Mouse (Mus musculus) erythroid progenitor cell, adult 5-6 weeks (primary cell): Measurements from ENCODE around the gene Txk. TPM values are rescaled to one million over a fixed set of nuclear protein-coding genes. Genes with fewer than 3 reads are reported as not detected.

Source experiments
- ATAC-seq: replicated peaks from 2 replicates; pipeline ENCODE4 v1.8.0; 2016; ENCODE audit warnings: moderate number of reproducible peaks, mild to moderate bottlenecking, moderate TSS enrichment, inconsistent platforms; ENCODE audit not compliant: poor library complexity, low FRiP score, severe bottlenecking
- total RNA-seq, 2 experiments: library from RNA; stranded (forward) in 1 of 2; stranded (reverse) in 1 of 2; fragments of 150-400 nt in 1 of 2; fragments of 186-747, 209-891 nt in 1 of 2; gene quantifications; 2 replicates each; pipeline versions ENCODE4 v1.2.3 to v1.2.4; 2015 to 2017; ENCODE audit warnings: low replicate concordance in 2 of 2

Gene Txk
- total RNA-seq, 2 experiments from 2014 or later = 5.9 TPM; not detected in 1

DNA sequence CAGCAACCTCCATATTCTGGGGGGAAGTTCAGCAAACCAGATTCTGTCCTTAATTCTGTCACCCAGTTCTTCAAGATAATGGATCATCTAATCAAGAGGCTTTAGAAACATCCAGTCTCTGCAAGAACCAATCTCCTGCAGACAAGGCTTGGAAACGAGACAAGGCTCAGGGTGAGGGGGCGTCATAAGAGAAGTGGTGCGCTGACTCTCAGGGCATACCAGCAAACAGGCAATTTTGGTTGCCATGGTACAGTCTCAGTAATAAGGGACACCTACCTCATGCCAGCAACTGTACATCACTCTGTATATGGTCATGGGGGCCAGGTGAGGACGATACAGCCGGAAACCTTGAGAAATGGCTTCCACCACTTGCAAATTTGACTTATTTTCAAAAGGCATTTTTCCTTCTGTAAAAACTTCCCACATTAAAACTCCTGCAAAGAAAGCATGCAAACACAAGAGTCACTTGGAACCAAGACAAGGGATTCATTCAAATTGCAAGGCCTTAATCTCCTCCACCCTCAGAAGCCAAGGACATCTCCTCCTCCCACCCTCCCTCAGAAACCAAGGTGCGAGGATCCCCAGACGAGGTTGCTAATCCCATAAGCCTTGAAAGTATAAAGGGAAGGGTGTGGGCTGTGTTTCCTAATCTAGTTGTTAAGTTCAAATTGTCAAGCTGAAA lies 53.6 kb downstream of the Txk start:
- ATAC-seq = no peak

DNA sequence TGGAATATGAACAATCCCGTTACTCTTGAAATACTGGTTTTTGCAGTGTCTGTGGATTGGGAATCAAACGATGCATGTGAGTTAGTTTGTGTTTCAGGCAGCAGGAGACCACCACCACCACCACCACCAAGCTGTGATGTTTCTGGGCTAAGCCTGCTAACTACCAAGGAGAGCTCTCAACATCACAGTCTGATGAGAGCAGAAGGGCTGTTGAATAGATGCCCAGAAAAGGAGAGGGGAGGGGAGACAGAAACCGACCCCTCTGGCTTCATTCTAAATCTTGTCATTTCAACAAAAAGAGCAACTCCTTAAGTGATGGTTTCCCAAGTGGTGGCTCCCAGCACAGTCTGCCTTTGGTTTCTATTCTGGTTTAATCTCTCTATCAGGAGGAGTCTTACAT lies 54.2 kb downstream of the Txk start:
- ATAC-seq = no peak

DNA sequence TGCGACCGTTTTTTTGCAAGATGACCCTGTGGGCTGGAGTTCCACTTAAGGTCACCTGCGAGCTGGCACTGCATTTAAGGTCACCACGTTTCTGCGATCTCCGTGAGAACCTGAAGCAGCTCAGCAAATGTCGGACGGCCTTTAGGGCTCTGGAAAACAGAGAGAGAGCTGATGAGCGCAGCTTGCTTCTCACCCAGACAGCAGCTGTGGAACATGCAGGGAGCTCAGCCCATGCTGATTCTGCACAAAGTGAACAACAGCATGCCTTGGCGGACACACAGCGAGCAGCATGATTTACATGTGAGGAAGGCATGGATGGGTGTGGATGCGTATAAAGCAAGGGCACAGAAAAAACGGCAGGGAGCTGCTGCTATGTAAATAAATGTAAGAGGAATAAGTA lies 56.1 kb downstream of the Txk start:
- no peak for ATAC-seq

DNA sequence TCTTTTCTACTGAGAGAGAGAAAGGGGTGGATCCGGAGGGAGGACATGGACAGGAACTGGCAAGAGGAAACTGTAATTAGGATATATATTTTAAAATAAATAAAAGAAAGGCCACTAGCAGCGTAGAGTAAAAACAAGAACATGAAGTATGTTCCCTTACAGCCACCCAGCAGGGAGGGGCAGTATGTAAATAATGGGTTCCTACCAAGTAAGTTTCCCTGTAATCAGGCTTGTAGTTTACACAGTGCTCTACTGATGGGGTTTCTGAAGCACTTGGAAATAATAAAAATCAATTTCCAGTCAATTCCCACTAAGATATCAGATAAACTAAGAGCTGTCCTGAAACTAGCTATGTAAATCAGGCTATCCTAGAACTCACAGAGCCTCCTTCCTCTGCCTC lies 57.9 kb downstream of the Txk start:
- ATAC-seq = no peak

- no peak for ATAC-seq
Measured at GRCm38 (mm10) chr5:72690516-72690915, 62.1 kb downstream of the Txk start.

DNA sequence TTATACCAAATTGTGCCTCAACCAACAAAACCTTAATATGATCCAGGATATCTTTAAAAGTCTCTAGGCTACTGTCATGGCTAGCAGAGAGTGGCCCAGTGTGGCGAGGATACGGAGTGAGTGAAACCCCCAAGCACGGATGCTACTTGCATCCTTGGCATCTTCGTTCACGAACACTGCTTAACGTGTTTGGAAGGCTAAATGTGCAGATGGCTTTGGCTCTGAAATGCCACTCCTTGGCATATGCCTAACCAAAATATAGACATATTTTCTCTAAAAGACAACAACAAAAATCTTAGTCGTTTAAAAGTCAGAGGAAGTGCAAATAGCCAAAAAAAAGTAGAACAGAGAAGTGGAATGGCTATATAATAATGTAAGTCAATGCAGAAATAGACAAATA lies 63.0 kb downstream of the Txk start:
- no peak for ATAC-seq

GRCm38 (mm10) chr5:72681451-72681850 lies 71.1 kb downstream of the Txk start:
- no peak for ATAC-seq

- no peak for ATAC-seq
Measured at GRCm38 (mm10) chr5:72674994-72675542, 77.5 kb downstream of the Txk start.

DNA sequence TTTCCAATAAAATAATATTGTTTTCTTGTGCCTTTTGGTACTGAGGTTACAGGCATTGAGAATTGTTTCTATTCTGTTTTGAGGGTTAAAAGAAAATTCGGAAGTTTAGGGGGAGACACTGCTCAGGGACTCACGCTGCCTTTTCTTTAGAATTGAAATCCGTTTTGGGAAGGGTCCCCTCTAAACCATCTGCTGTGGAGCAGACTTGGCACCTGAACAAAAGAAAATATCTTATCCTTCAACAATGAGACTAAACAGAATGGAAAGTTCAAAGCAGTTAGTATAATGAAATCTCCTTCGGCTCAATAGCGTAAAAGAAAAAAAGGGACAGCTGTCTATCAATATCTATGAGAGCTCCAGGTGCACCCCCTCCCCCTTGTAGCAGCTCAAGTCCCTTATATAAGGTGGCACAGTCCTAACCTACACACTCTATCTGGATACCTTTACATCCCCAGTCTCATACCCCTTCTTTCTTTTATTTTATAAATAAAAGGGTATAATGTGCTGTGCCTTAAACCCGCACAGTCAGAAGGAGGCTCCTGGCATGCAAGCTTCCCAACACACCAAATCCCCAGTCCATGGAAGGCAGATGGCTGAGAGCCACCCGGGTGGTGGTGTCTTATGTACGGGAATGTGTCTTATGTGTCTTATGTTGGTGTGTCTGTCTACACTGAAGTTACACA lies 81.4 kb downstream of the Txk start:
- ATAC-seq = no peak

DNA sequence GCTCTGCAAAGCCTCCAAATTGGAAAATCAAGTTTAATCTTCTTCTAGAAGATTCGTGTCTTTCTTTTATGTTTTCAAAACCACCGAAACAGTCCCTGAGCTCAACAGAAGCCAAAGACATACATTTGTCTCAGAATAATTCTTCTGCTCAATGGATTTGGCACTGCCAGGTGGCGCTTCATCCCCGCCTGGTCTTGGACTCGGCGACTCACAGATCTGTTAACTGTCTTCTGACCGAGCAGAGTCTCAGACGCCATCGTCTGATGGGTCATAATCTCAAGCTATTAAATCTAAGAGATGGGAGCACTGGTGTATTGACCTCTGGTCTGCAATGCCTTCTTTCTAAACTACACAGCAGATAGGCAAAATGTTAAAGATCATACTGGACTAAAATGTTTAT lies 84.2 kb downstream of the Txk start:
- ATAC-seq = no peak

DNA sequence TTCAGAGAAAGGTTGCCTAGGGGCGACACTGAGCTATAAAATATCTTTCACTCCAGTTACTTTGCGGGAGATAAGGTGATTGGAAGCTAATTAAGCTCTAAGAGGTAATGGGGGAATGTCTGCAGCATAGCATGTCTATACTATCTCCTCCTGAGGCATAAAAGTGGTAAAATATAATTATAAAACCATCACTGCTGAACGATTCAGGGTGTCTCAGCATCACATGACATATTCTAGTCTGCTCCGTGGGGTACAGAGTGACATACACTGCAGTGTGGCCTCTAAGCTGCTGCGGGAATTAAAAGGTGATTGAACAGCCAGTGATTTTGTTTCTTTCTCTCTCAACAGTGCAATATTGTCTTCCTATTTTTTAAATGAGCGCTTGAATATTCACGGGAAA lies 86.1 kb downstream of the Txk start:
- ATAC-seq = no peak

GRCm38 (mm10) chr5:72665281-72665680 lies 87.3 kb downstream of the Txk start:
- ATAC-seq = no peak

DNA sequence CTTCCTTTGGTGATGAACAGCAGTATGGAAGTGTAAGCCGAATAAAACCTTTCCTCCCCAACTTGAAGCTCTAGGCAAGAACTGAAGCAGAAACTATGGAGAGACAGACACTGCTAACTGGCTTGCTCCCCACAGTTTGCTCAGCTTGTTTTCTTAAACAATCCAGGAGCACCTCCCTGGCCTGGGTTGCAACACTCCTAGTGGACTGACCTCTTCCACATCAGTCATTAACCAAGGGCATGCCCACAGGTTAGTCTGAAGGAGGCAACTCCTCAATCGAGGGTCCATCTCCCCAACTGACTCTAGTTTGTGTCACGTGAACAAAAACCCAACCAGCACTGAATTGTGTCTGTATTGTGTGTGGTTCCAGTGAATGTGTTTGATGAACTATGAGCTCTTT lies 87.7 kb downstream of the Txk start:
- ATAC-seq = no peak

GRCm38 (mm10) chr5:72664126-72664525 lies 88.5 kb downstream of the Txk start:
- no peak for ATAC-seq

DNA sequence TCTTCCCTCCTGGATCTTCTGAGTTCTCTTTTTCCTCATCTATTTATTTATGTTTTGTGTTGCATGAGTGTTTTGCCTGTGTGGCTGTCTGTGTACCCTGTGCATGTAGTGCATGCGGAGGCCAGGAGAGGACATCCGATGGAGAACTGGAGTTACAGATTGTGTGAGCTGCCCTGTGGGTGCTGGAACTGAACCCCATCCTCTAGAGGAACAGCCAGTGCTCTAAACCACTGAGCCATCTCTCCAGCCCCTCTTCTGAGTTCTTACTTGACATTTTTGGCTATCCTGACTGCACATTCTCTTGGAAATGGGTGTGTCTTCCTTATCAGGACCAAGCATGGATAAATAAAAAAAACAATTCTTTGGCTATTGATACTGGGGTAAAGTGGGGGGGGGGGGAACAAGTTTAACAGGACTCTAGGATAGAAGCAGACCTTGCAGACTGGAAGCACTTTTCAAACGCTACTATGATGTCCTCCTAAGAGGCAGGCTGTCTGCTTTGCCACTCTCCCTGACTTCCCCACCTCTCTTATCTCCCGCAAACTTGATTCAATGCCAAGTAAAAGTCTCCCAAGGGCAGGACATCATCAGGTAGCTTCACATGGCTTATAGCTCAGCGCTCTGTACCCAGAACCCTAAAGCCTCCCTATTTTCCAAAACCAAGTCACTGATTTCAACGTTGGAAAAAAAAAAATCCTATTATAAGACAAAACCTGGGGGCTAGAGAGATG lies 91.4 kb downstream of the Txk start:
- ATAC-seq = no peak

DNA sequence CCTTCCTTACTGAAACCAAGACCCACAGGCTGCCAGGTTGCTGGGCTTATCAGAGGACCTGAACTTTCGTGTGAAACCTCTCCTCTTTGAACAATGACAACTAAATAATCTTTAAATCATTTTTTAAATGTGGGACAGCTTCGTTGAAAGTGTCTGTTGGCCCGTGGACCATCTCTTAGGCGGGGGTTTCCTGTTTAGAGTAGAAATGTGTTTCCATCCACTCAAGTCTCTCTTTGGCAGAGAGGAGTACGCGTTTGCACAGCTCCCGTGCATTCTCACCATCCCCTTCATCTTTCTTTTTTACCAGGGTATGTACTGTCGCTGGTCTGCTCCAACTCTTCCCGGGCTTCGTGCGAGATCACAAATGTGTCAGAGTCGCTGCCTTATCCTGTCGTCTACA lies 94.2 kb downstream of the Txk start:
- no peak for ATAC-seq

DNA sequence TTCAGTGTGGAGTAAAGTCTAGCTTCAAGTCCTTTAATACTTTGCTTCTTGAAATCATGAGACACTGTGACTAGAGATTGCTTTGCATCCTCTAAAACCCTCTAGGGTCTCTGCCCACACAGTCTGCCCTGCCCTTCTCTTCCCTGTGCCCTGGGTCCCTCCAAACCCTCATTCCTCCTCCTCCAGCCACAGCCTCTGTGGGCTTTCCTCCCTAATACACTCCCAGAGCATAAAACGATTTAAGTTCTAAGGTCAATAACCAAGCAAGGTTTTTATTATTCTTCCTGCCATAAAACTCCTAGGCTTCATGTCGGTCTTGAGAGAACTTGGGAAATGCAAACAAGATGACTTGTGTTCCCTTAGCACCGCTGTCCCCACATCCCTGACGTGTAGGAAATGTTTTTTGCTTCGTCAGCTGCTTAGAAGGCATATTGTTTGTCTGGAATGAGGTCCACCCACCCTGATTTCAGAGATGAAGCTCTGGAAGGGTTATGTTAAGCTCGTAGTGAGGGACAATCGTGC lies 96.2 kb downstream of the Txk start:
- no peak for ATAC-seq

DNA sequence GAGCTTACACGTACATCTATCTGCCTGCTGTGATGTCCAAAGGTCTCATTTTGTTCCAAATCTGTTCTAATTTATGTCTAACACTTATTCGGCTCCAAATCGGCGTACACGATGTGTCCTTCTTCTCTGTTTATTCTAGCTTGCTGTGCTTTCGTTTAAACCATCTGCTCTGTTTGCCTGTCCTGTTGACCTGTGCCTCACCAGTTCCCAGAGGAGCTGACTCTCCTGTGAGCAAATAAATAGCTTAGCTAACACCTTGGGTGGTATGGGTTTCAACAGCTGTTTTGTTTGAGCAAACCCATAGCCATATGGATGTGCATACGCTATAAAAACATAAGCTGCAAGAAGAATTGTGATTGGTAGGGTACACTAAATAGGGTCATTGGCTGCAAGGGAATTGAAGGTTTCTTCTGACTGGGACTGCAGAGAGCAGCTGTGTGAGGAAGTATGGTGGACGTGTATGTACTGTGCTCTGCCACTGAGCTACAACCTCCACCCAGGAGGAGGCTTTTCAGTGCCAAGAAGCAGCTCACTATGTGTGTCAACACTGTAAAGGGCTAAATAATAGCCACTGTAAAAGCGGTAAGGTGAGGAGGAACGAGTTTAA lies 99.4 kb downstream of the Txk start:
- no peak for ATAC-seq

DNA sequence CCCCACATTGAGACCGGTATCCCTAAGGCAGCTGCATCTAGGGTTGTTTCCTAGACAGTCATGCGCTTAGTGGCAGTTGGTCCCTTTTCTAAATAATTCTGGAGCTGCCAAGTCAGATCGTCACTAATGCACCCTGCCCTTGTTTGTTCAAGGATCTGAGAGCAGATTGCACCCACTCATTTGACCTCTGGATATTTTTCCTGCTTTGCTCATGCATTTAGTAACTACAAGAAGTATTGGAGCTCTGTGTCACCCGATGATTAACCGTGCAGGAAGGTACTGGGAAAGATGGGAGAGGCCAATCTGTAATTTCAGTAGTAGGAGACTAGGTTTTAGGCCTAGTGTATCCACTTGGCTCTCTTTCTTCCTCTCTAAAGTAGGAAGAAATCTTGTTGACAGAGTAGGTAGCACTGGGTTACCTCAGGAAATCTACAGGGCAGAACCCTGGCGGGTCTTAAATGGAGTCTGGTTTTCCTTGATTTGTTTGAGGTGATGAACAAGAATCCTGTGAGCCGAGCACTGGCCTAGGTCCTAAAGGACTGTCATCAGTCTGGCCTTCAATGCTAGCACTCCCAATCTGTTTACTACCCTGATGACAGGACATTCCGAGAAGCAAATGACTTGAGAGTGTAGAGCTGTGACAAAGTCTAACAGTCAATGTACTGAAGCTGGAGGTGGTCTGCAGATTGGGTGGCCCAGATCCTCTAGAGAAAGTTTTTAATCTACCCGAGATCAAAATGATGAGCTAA lies 103.4 kb downstream of the Txk start:
- ATAC-seq = no peak
